Mouse (Mus musculus) kidney, adult 2 months (tissue): ENCODE measurements around the gene Srp14.

Experiments
- CTCF ChIP-seq: fragments of 200-500 bp; conservative IDR thresholded peaks from 2 replicates; pipeline ENCODE4 v1.5.1; 2011; ENCODE audit warnings: low read depth, mild to moderate bottlenecking, control low read depth, low read length, moderate library complexity, mixed read lengths; ENCODE audit not compliant: insufficient read depth, insufficient read length
- POLR2A ChIP-seq: fragments of 200-500 bp; IDR thresholded peaks from one replicate; pipeline ENCODE4 v1.6.1; 2011; ENCODE audit warnings: low read depth, low read length, control low read depth

DNA sequence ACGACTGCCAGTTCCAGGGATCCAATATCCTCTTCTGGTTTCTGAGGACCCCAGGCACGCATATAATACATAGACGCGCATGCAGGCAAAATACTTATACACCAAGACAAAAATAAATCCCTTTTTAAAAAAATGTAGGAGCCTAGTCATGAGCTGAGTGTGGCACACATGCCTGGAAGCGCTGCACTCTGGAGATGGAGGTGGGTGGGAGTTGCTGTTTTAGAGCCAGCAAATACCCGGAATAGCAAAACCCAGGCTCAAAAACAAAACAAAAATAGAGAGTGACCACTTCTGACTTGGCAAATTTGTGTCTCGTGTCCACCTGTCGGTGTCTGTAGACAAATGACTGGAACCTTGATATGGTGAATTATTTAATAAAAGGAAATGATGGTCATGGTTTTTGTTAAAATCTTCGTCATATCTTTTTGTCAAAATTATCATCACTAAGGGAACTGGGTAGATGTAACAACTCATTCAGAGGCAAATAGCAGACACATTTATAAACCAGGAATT is 4.9 kb upstream of the Srp14 start:
- TF ChIP-seq CTCF (no peak), POLR2A (no peak)
